Mouse (Mus musculus) lung, embryonic 16.5 days (tissue): ENCODE results near the gene Naip6. TPM values are rescaled to one million over a fixed set of nuclear protein-coding genes. Genes with fewer than 3 reads are reported as not detected.
"Not testable (repeated sequence)": the region's sequence is repeated elsewhere in the genome, so short reads cannot be mapped to it uniquely, and the experiment has no call there.

Experiments used
- ATAC-seq: fragments of 200-750 bp; cut with Nextera tagmentation; 2 replicates; pipeline ENCODE4 v1.8.0; 2017; ENCODE audit warnings: low read depth, mild to moderate bottlenecking, moderate library complexity
- H3K27ac ChIP-seq: fragments of 300-500 bp; sonication (generic); 2 replicates; pipeline ENCODE4 v1.5.1; 2014; ENCODE audit warnings: mild to moderate bottlenecking, control low read depth, low read length
- H3K27me3 ChIP-seq: fragments of 300-500 bp; sonication (generic); 2 replicates; pipeline ENCODE4 v1.6.1; 2014; ENCODE audit warnings: low read depth, low read length, mixed read lengths; ENCODE audit not compliant: control insufficient read depth, insufficient read depth
- H3K36me3 ChIP-seq: fragments of 300-500 bp; sonication (generic); 2 replicates; pipeline ENCODE4 v1.6.1; 2014; ENCODE audit warnings: low read length; ENCODE audit not compliant: control insufficient read depth, insufficient read depth
- H3K4me1 ChIP-seq: fragments of 300-500 bp; sonication (generic); replicated peaks from 2 replicates; pipeline ENCODE4 v1.6.1; 2014; ENCODE audit warnings: low read length, mixed read lengths; ENCODE audit not compliant: control insufficient read depth, insufficient read depth
- H3K4me2 ChIP-seq: fragments of 300-500 bp; sonication (generic); 2 replicates; pipeline ENCODE4 v1.6.1; 2014; ENCODE audit warnings: low read depth, low read length, control low read depth
- H3K4me3 ChIP-seq: fragments of 300-500 bp; sonication (generic); 2 replicates; pipeline ENCODE4 v1.5.1; 2014; ENCODE audit warnings: mild to moderate bottlenecking, low read length, control low read depth
- H3K9ac ChIP-seq: fragments of 300-500 bp; sonication (generic); 2 replicates; pipeline ENCODE4 v1.6.1; 2014; ENCODE audit warnings: low read length, control low read depth
- H3K9me3 ChIP-seq: fragments of 300-500 bp; sonication (generic); 2 replicates; pipeline ENCODE4 v1.6.1; 2016; ENCODE audit warnings: low read length; ENCODE audit not compliant: control insufficient read depth
- WGBS: fragments of 180-500 bp; shearing (Covaris S2); extraction: QIAGEN DNeasy Blood & Tissue Kit; methylation state at CpG from one replicate; pipeline ENCODE4 v1.1.7; 2014; 5-methylcytosine and 5-hydroxymethylcytosine counted together
- polyA plus RNA-seq: library from polyadenylated mRNA; unstranded; fragments of >200 nt; fragmentation: Nextera tagmentation; extraction: Ambion mirVana; gene quantifications from 2 replicates; pipeline ENCODE4 v1.2.1, GENCODE M21; 2015

Gene Naip6
- polyA plus RNA-seq, 1 experiment from 2014 or later, result 0.26 TPM

DNA sequence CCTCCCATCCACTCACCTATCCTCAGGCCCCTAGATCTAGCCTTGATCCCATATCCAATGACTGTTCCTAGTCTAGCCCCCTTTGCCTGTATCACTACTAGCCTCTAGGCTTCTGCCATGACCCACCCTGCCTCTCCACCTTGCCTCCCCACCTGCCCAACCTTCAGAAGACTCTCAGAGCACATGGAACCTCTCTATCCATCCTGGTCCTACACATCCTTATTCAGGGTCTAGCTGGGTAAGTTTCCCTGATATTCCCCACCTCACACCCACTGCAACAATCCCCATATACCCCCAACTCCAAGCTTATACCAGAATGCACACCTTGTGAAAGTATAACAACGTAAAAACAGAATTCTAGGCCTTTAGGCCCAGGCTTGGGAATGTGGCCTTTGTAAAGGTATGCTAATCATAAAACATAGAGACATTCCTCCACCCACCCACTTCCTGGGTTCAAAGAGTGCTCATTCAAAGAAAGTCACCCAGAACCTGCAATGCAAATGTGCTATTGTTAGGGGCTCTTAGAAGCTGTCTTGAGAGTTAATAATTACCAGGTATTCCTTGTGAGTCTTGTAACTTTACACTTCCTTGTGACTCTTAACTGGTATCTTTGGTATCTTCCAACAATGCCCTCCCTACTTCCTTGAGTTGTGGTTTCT is 45.9 kb downstream of the Naip6 start:
- H3K36me3 ChIP-seq, H3K4me1 ChIP-seq, H3K27ac ChIP-seq, H3K4me3 ChIP-seq, H3K27me3 ChIP-seq, H3K9me3 ChIP-seq, H3K4me2 ChIP-seq, ATAC-seq, H3K9ac ChIP-seq: not testable (repeated sequence)
- WGBS, result no CpG with 5 or more reads among the region's 1 CpGs

DNA sequence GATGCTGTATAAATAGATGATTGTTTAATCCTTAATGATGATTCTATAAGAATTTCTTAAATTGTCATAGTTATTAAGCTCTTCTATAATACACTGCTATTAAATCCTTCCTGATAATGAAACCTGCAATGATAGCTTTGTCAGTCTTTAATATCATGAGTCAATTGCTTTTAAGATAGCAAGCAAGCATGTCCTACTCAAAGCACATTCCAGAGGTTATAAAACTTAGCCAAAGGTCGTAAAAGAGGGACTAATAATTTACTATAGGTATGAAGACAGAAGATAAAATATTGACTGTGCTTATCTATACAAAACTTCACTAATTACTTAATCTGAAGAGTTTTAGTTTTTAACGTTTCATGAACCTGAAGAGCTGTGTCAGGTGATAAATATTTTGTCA is 60.5 kb downstream of the Naip6 start:
- H3K27ac ChIP-seq, H3K36me3 ChIP-seq, H3K27me3 ChIP-seq, H3K4me3 ChIP-seq, H3K4me2 ChIP-seq, ATAC-seq, H3K4me1 ChIP-seq, H3K9me3 ChIP-seq, H3K9ac ChIP-seq: not testable (repeated sequence)
- 20% methylated on average over 2 of the region's 2 CpGs for WGBS

DNA sequence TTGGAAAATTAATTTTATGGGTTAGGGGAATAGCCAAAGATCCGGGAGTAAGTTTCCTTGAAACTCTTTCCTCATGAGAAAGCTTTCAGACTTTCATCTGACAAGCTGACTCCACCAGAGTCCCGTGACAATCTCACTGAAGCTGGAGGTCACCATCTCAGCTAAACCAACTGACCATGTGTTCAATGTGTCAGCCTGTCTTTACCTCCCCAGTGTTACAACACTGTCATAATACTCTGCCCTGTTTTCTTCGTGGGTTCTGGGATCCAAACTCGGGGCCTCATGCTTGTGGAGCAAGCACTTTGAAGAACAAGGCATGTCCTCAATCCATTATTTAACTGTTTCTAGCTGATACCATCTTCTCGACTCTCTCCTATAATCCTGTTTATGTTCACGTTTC is 61.5 kb downstream of the Naip6 start:
- WGBS, result 85% methylated on average over 5 of the region's 6 CpGs

DNA sequence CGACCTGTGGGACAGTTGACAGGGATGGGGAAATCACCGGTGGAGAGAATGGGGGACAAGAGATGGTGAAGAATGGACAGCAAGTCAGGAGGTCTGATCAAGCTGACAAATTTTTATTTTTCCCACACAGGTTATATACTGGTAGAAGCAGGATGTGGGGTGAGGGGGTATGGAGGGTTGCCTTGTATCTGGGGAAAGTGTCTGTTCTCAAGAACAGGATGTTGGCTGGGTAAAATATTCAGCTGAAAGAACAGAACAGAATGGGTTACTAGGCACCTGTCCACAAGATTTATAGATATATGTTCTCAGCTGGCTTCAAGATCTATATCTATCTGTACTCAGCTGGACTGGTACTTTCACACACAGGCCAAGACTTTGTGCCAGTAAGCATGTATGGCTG is 65.6 kb downstream of the Naip6 start:
- ATAC-seq, H3K9me3 ChIP-seq, H3K36me3 ChIP-seq, H3K27me3 ChIP-seq, H3K27ac ChIP-seq, H3K4me1 ChIP-seq, H3K4me2 ChIP-seq, H3K4me3 ChIP-seq, H3K9ac ChIP-seq: not testable (repeated sequence)
- WGBS, result 77% methylated on average over 2 of the region's 2 CpGs

More for the DNA sequence above, 61.5 kb downstream of the Naip6 start:
- not testable (repeated sequence) for H3K9me3 ChIP-seq, ATAC-seq, H3K27ac ChIP-seq, H3K4me3 ChIP-seq, H3K9ac ChIP-seq, H3K4me2 ChIP-seq, H3K36me3 ChIP-seq, H3K27me3 ChIP-seq, H3K4me1 ChIP-seq

DNA sequence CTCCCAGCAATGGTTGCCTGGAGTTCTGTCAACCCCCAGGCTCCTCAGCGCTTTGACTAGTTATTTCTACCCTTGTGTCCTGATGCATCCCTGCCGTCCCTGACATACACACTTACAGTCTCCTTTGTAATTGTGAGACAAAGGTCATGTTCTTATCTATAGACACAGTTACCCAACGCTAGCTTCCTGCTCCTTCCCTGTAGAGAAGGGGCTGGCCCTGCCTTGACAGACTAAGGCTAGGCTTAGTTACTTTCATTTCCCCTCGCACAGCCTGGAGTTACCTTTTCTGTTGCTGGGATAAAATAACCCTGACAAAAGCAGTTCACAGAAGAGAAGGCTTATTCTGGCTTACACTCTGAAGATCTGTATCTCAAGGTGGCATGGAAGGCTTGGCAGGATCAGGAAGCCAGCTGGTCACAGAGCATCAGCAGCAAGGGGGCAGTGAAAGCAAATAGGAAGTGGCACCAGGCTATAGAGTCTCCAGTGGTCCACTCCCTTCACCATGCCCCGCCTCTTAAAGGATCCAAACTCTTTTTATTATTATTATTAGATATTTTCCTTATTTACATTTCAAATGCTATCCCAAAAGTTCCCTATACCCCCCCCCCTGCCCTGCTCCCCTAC is 70.5 kb downstream of the Naip6 start:
- not testable (repeated sequence) for ATAC-seq, H3K4me1 ChIP-seq, H3K36me3 ChIP-seq, H3K4me2 ChIP-seq, H3K9me3 ChIP-seq, H3K27me3 ChIP-seq, H3K4me3 ChIP-seq, H3K9ac ChIP-seq, H3K27ac ChIP-seq
- 65% methylated on average over 5 of the region's 5 CpGs for WGBS

DNA sequence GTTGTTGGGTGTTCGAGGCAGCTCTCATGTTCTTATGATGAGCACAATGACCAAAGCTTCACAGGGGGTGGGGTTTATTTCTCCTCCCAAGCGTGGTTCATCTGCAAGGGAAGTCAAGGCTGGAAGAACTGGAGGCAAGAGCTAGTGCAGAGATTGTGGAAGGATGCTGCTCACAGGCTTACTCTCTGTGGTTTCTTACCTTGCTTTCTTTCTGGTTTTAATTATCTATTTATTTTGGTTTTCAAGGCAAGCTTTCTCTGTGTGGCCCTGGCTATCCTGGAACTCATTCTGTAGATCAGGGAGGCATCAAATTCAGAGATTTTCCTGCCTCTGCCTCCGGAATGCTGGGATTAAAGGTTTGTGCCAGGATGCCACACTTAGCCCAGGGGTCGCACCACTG is 71.3 kb downstream of the Naip6 start, which contains the start of gene Naip5:
Gene Naip5 (minus strand): TSS at position 101 of the 400 bp plus-strand sequence.
- not testable (repeated sequence) for H3K4me2 ChIP-seq, H3K9ac ChIP-seq, H3K27me3 ChIP-seq, H3K36me3 ChIP-seq, H3K9me3 ChIP-seq, ATAC-seq, H3K4me1 ChIP-seq, H3K27ac ChIP-seq, H3K4me3 ChIP-seq
- 77% methylated on average over 4 of the region's 4 CpGs for WGBS

DNA sequence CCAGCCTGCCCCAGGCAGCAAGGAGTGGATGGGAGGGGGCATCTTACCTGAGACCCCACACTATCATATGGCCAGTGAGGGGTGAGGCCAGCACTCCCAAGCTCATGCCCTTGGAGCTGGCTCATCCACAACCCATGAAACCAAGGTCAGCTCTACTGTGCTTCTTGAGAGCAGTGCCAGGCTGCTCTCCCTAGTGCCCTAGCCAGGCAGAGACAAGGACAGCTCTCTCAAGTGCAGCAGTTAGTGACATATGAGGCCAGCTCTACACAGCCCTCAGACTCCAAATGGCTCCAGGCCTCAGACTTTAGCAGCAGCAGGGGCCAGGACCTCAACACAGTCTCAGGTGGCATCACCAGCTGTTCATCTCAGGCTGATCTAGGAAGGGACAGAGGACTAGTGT is 73.8 kb downstream of the Naip6 start:
- Histone ChIP-seq H3K4me3 (no peak overlapping the region), H3K36me3 (no peaks in the 10 kb centered on the region), H3K4me2 (no peak overlapping the region), H3K4me1 (no peaks in the 10 kb centered on the region), H3K9ac (no peak overlapping the region), H3K9me3 (no peaks in the 10 kb centered on the region), H3K27me3 (no peaks in the 10 kb centered on the region), H3K27ac (no peak overlapping the region)
- no peak for ATAC-seq

Other genes starting within 250 kb of the Naip6 start
- 22.5 and 23.7 TPM in 2 replicates for gene Bdp1, start 213.6 kb downstream of the Naip6 start, polyA plus RNA-seq
- gene Serf1, start 209.7 kb downstream of the Naip6 start, polyA plus RNA-seq, result 108 and 131 TPM in 2 replicates
- gene Smn1, start 192.8 kb downstream of the Naip6 start, polyA plus RNA-seq, result 37.7 and 43.5 TPM in 2 replicates
- gene Naip2, start 115.6 kb downstream of the Naip6 start, polyA plus RNA-seq, result 0.52 and 0.54 TPM in 2 replicates
- gene Naip5, start 71.4 kb downstream of the Naip6 start, polyA plus RNA-seq, result 0.31 and 0.43 TPM in 2 replicates
- not detected in 2 replicates for gene Naip1, start 135.2 kb upstream of the Naip6 start, polyA plus RNA-seq
- 68.5 and 73.5 TPM in 2 replicates for gene Gtf2h2, start 174.9 kb upstream of the Naip6 start, polyA plus RNA-seq
- 38.5 and 38.8 TPM in 2 replicates for gene Ocln, start 235.0 kb upstream of the Naip6 start, polyA plus RNA-seq